Mouse (Mus musculus): ENCODE measurements around the gene Pdss2.

- TF ChIP-seq CTCF (IDR thresholded peaks at IDR 0.05; ENCODE audit: control insufficient read depth, insufficient read depth, insufficient replicate concordance, low read depth, low read length) (no peak), POLR2A (IDR thresholded peaks at IDR 0.05; ENCODE audit: control insufficient read depth, low read depth, low read length) (no peak)
Measured at GRCm38 (mm10) chr10:43373035-43373434, 151.7 kb downstream of the Pdss2 start.
